Mouse (Mus musculus) cortical plate, adult 2 months (tissue): ENCODE measurements around the gene Pdss2.

Experiments
- CTCF ChIP-seq: fragments of 200-500 bp; IDR thresholded peaks from 2 replicates; pipeline ENCODE4 v1.5.1; 2011; ENCODE audit warnings: mild to moderate bottlenecking, control low read depth, low read length; ENCODE audit not compliant: insufficient read depth; ENCODE audit errors: extremely low read depth
- POLR2A ChIP-seq: fragments of 200-500 bp; IDR thresholded peaks from 2 replicates; pipeline ENCODE4 v1.6.1; 2011; ENCODE audit warnings: mild to moderate bottlenecking, low read length, control low read depth; ENCODE audit not compliant: insufficient read depth; ENCODE audit errors: extremely low read depth

- peak; percentile 19; the same call in 1 of the 2 replicates for TF ChIP-seq CTCF
- no peak for TF ChIP-seq POLR2A
Observed at GRCm38 (mm10) chr10:43211866-43212265, 9.4 kb upstream of the Pdss2 start.
